Mouse (Mus musculus): ENCODE data around the gene Pde6g.

- peak; percentile 72 for TF ChIP-seq CTCF (IDR thresholded peaks at IDR 0.05; ENCODE audit: low read depth, low read length)
- peak; percentile 66; the same call in 1 of the 2 replicates for TF ChIP-seq POLR2A (IDR thresholded peaks at IDR 0.05; ENCODE audit: extremely low read depth, insufficient read depth, low read length)
Observed at GRCm38 (mm10) chr11:120492024-120492877, 39.0 kb upstream of the Pde6g start.

All from liver, adult 2 months (tissue).